Mouse (Mus musculus): ENCODE data around the gene Lmo3. TPM values are rescaled to one million over a fixed set of nuclear protein-coding genes. Genes with fewer than 3 reads are reported as not detected.

The Lmo3 gene
- polyA plus RNA-seq (2021; fragmentation: Nextera tagmentation): 61.2 and 91.3 TPM in 2 replicates
- long read RNA-seq, experiment 1, transcript Lmo3-207 (4 exons, 2,425 nt): minor isoform, 8 of 120 reads
- long read RNA-seq, experiment 1, transcript Lmo3-206 (4 exons, 1,331 nt): major isoform, 59 of 120 reads
- long read RNA-seq, experiment 1, partial matches to known transcripts: 7 of 120 reads
- long read RNA-seq, experiment 1, other reads (novel, unspliced or antisense): 44 of 120 reads
- long read RNA-seq, experiment 2, transcript Lmo3-206 (4 exons, 1,331 nt): major isoform, 267 of 359 reads
- long read RNA-seq, experiment 2, transcript Lmo3-207 (4 exons, 2,425 nt): minor isoform, 18 of 359 reads
- long read RNA-seq, experiment 2, transcript Lmo3-202 (5 exons, 1,048 nt): minor isoform, 14 of 359 reads
- long read RNA-seq, experiment 2, partial matches to known transcripts: 7 of 359 reads
- long read RNA-seq, experiment 2, other reads (novel, unspliced or antisense): 53 of 359 reads

DNA sequence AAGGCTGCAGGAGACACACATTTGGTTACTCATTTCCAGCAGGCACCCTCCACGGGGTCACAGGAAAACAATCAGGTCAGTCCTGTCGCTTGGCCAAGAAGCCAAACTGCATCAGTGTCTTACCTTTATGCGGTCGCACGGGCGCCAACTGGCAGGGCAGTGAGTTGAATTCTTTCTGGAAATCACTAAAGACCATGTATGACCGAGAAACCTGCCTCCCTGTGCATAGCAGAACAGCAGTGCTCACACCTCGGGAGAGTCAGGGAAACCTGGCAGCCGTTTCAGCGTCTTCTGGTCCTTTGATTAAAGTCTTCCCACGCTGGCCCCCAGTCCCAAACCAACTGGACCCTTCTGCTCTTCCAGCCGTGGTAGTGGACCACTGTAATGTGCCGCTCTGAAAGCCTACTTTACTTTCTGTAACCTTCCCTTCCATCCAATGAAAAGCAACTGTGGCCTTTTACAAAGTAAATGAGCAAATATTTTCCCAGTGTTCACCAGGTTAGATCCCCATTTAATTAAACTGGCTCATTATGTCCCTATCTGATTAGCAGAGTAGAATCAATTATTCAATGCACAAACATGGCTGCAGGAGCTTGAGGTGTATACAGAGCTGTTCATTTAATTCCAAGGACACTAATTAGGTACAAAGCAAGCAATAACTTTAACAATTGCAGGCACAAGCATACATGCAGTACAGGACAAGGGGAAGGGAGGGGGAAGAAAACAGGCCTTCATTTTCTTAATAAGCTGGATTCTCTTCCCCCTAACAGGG, at the start of gene Lmo3:
TSS of gene Lmo3 (minus strand) at position 235 of the 772 bp plus-strand sequence.

Other genes with a start within 250 kb of the Lmo3 start
- gene Igbp1b, start 76.6 kb upstream of the Lmo3 start, polyA plus RNA-seq (2021; fragmentation: Nextera tagmentation): 1.0 and 1.1 TPM in 2 replicates